Mouse (Mus musculus): ENCODE data around the gene Syt1.

DNA sequence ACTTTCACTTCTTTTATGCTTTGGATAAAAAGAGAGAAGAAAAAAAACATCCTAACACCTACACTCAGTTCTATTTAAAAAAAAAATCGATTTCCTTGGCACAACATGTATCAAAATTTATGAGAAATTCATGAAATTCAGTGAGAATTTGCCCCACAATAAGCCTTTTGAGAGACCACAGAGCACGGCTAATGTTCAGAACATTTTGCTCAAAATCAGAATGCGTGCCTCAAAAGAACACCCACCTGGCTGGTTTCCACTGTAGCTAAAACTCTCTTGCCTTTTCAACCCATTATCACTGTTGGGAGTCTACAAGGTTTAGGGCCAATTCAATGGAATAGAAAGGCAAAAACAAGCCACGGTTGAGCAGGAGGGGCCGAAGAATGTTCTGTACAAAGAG is 390.9 kb downstream of the Syt1 start:
- no peak for TF ChIP-seq CTCF (IDR thresholded peaks at IDR 0.05; ENCODE audit: low read depth, low read length)
- TF ChIP-seq GATA1 (IDR thresholded peaks at IDR 0.05; ENCODE audit: borderline replicate concordance, low read length) = no peak
- no peak for TF ChIP-seq POLR2AphosphoS5 (IDR thresholded peaks at IDR 0.05; ENCODE audit: insufficient replicate concordance, low read depth, low read length)

Measured in G1E (cell line).